Mouse (Mus musculus) macrophage (primary cell): ENCODE data around the gene Mettl21e. TPM values are rescaled to one million over a fixed set of nuclear protein-coding genes. Genes with fewer than 3 reads are reported as not detected.
"Not testable (repeated sequence)": the region's sequence is repeated elsewhere in the genome, so short reads cannot be mapped to it uniquely, and the experiment has no call there.

Experiments used
- H3K27ac ChIP-seq: fragments of 350-480 bp; formaldehyde crosslinking; 2 replicates; pipeline ENCODE4 v1.9.0; 2021
- H3K36me3 ChIP-seq: fragments of 350-480 bp; formaldehyde crosslinking; 2 replicates; pipeline ENCODE4 v1.9.0; 2021; ENCODE audit errors: inconsistent target
- H3K4me3 ChIP-seq: fragments of 350-480 bp; formaldehyde crosslinking; 2 replicates; pipeline ENCODE4 v1.9.0; 2021; ENCODE audit errors: inconsistent target
- H3K79me2 ChIP-seq: fragments of 350-480 bp; formaldehyde crosslinking; 2 replicates; pipeline ENCODE4 v1.9.0; 2021; ENCODE audit errors: inconsistent target
- WGBS: methylation state at CpG from one replicate; pipeline ENCODE4 v1.1.7; 2026; ENCODE audit warnings: inconsistent platforms; ENCODE audit not compliant: missing documents; 5-methylcytosine and 5-hydroxymethylcytosine counted together
- polyA plus RNA-seq: library from polyadenylated mRNA; stranded (reverse); fragments of 250-400 nt; gene quantifications from 3 replicates; pipeline ENCODE4 v1.2.4, GENCODE M21; 2018; ENCODE audit warnings: inconsistent platforms
- total RNA-seq, 78 experiments: library from RNA; depleted of rRNA; stranded (reverse); fragments of 250-400 nt; gene quantifications; 1 replicate in 9 of 78; 2 replicates in 24 of 78; 3 replicates in 43 of 78; 4 replicates in 2 of 78; pipeline ENCODE4 v1.2.4; 2018; ENCODE audit warnings: inconsistent platforms in 56 of 78

Mettl21e gene
- total RNA-seq (2018; cell fraction: chromatin; rRNA removed): not detected
- not detected for total RNA-seq (2018; cell fraction: cytosol; rRNA removed)
- total RNA-seq (2018; cell fraction: nucleus; rRNA removed): not detected
- not detected in 3 replicates for polyA plus RNA-seq

- no peaks in the 10 kb centered on the region for H3K79me2 ChIP-seq
- H3K27ac ChIP-seq: no peak within 1 kb of the TSS
- no peaks in the 10 kb centered on the region for H3K36me3 ChIP-seq
- no peak within 1 kb of the TSS for H3K4me3 ChIP-seq
- 100% methylated on average over 1 of the region's 1 CpGs for WGBS
Observed at GRCm38 (mm10) chr1:44218876-44219275, at the start of gene Mettl21e. Gene Mettl21e, minus strand, starts transcription at chr1:44218961.

GRCm38 (mm10) chr1:44240440-44240839, 21.7 kb upstream of the Mettl21e start:
- 78% methylated on average over 2 of the region's 2 CpGs for WGBS
- H3K79me2 ChIP-seq, H3K36me3 ChIP-seq, H3K4me3 ChIP-seq, H3K27ac ChIP-seq: not testable (repeated sequence)

GRCm38 (mm10) chr1:44239969-44240368, 21.2 kb upstream of the Mettl21e start:
- Histone ChIP-seq H3K79me2 (no peaks in the 10 kb centered on the region), H3K4me3 (no peak overlapping the region), H3K27ac (no peak overlapping the region), H3K36me3 (no peaks in the 10 kb centered on the region)
- 90% methylated on average over 3 of the region's 3 CpGs for WGBS

GRCm38 (mm10) chr1:44237305-44237704, 18.5 kb upstream of the Mettl21e start:
- H3K4me3 ChIP-seq: no peak overlapping the region
- no peaks in the 10 kb centered on the region for H3K79me2 ChIP-seq
- H3K27ac ChIP-seq: no peak overlapping the region
- WGBS: 87% methylated on average over 2 of the region's 2 CpGs
- H3K36me3 ChIP-seq: no peaks in the 10 kb centered on the region

- H3K36me3 ChIP-seq: no peaks in the 10 kb centered on the region
- H3K27ac ChIP-seq: no peak overlapping the region
- no peak overlapping the region for H3K4me3 ChIP-seq
- no peaks in the 10 kb centered on the region for H3K79me2 ChIP-seq
- WGBS: 67% methylated on average over 2 of the region's 2 CpGs
Observed at GRCm38 (mm10) chr1:44235311-44235710, 16.6 kb upstream of the Mettl21e start.

GRCm38 (mm10) chr1:44234531-44234930, 15.8 kb upstream of the Mettl21e start:
- not testable (repeated sequence) for H3K27ac ChIP-seq, H3K36me3 ChIP-seq, H3K4me3 ChIP-seq, H3K79me2 ChIP-seq
- WGBS: 89% methylated on average over 2 of the region's 2 CpGs

- no peaks in the 10 kb centered on the region for H3K36me3 ChIP-seq
- no peak overlapping the region for H3K27ac ChIP-seq
- H3K79me2 ChIP-seq: no peaks in the 10 kb centered on the region
- WGBS: 66% methylated on average over 2 of the region's 2 CpGs
- no peak overlapping the region for H3K4me3 ChIP-seq
Observed at GRCm38 (mm10) chr1:44229044-44229443, 10.3 kb upstream of the Mettl21e start.

- WGBS: 62% methylated on average over 2 of the region's 2 CpGs
- no peak overlapping the region for H3K27ac ChIP-seq
- no peaks in the 10 kb centered on the region for H3K36me3 ChIP-seq
- no peak overlapping the region for H3K4me3 ChIP-seq
- no peaks in the 10 kb centered on the region for H3K79me2 ChIP-seq
Observed at GRCm38 (mm10) chr1:44217118-44217517, 1.6 kb downstream of the Mettl21e start.

GRCm38 (mm10) chr1:44216352-44217116, 2.2 kb downstream of the Mettl21e start:
- no peaks in the 10 kb centered on the region for H3K79me2 ChIP-seq
- WGBS: 96% methylated on average over 2 of the region's 2 CpGs
- H3K27ac ChIP-seq: no peak overlapping the region
- no peaks in the 10 kb centered on the region for H3K36me3 ChIP-seq
- H3K4me3 ChIP-seq: no peak overlapping the region

- Histone ChIP-seq H3K4me3 (no peak overlapping the region), H3K36me3 (no peaks in the 10 kb centered on the region), H3K27ac (no peak overlapping the region), H3K79me2 (no peaks in the 10 kb centered on the region)
- WGBS: 58% methylated on average over 2 of the region's 2 CpGs
Observed at GRCm38 (mm10) chr1:44214443-44214842, 4.3 kb downstream of the Mettl21e start.

GRCm38 (mm10) chr1:44202876-44203275, 15.9 kb downstream of the Mettl21e start:
- H3K4me3 ChIP-seq: no peak overlapping the region
- WGBS: 90% methylated on average over 15 of the region's 15 CpGs
- H3K79me2 ChIP-seq: no peaks in the 10 kb centered on the region
- H3K27ac ChIP-seq: no peak overlapping the region
- H3K36me3 ChIP-seq: no peaks in the 10 kb centered on the region

- no peaks in the 10 kb centered on the region for H3K36me3 ChIP-seq
- no peak overlapping the region for H3K27ac ChIP-seq
- no peaks in the 10 kb centered on the region for H3K79me2 ChIP-seq
- no peak overlapping the region for H3K4me3 ChIP-seq
- WGBS: 31% methylated on average over 35 of the region's 47 CpGs
Observed at GRCm38 (mm10) chr1:44198273-44199171, 20.2 kb downstream of the Mettl21e start.

- H3K36me3 ChIP-seq: no peaks in the 10 kb centered on the region
- H3K4me3 ChIP-seq: no peak overlapping the region
- no peaks in the 10 kb centered on the region for H3K79me2 ChIP-seq
- no peak overlapping the region for H3K27ac ChIP-seq
Observed at GRCm38 (mm10) chr1:44186396-44186795, 32.4 kb downstream of the Mettl21e start.

- Histone ChIP-seq H3K36me3 (peaks cover 18% of the 10 kb centered on the region; the same call in 1 of the 2 replicates), H3K27ac (no peak overlapping the region), H3K4me3 (no peak overlapping the region), H3K79me2 (no peaks in the 10 kb centered on the region)
- 90% methylated on average over 5 of the region's 5 CpGs for WGBS
Observed at GRCm38 (mm10) chr1:44178086-44178485, 40.7 kb downstream of the Mettl21e start.

- H3K79me2 ChIP-seq: no peaks in the 10 kb centered on the region
- no peak overlapping the region for H3K27ac ChIP-seq
- peaks cover 12% of the 10 kb centered on the region; the same call in 1 of the 2 replicates for H3K36me3 ChIP-seq
- WGBS: 84% methylated on average over 8 of the region's 8 CpGs
- no peak overlapping the region for H3K4me3 ChIP-seq
Observed at GRCm38 (mm10) chr1:44173903-44174302, 44.9 kb downstream of the Mettl21e start.
